Comparison of ENCODE assay signal across 13 mouse cellular contexts in genomic region chr2:166234579-166235212, GRCm38 (mm10).
A peak's percentile ranks its signal among the peaks of the same experiment; 100 is the strongest.
DNase-seq lines count a peak whose midpoint lies in the region; ATAC-seq and TF ChIP-seq lines count a peak whose summit lies in the region.
"Had no signal": no experiment of that assay in that cellular context is flagged by ENCODE, and none has a peak within 500 bp of the region (broad histone marks: within the 10 kb centered on the region; RNA-seq: fewer than 3 reads in every experiment).

No protein-coding gene starts in this region.

- no peak for ATAC-seq in liver, embryonic 12.5 days
- ATAC-seq in midbrain, embryonic 15.5 days (replicated peaks), result no peak

- H3K27me3 ChIP-seq in liver, adult 2 months (ENCODE audit: control insufficient read depth, insufficient read depth, low read length), result no peaks in the 10 kb centered on the region
- H3K27me3 ChIP-seq in liver, embryonic 12.5 days (replicated peaks), result no peaks in the 10 kb centered on the region
- no peaks in the 10 kb centered on the region for H3K27me3 ChIP-seq in myocyte (ENCODE audit: control insufficient read depth, insufficient read depth, insufficient read length)
- no peaks in the 10 kb centered on the region for H3K27me3 ChIP-seq in midbrain, embryonic 15.5 days (replicated peaks)
- H3K27me3 ChIP-seq: heart, embryonic 13.5 days; lung, embryonic 15.5 days had no signal

- TF ChIP-seq POLR2A in liver, adult 2 months (IDR thresholded peaks at IDR 0.05; ENCODE audit: extremely low read depth, insufficient read depth, low read length), result no peak
- no peak for TF ChIP-seq POLR2A in bone marrow, adult 2 months (IDR thresholded peaks at IDR 0.05; ENCODE audit: borderline replicate concordance, control insufficient read depth, low read depth, low read length)
- TF ChIP-seq POLR2A in myocyte (IDR thresholded peaks at IDR 0.05; ENCODE audit: insufficient read length, low read depth), result no peak

- intact Hi-C loops in gastrocnemius, postnatal 36 days (cut with DNase I), result no loop called here

- 54% methylated on average over 7 of the region's 7 CpGs for WGBS in liver, adult 2 months
- WGBS in liver, embryonic 12.5 days (ENCODE audit: insufficient replicate concordance), result 40% methylated on average over 7 of the region's 7 CpGs
- WGBS in bone marrow, adult 2 months, result 28% methylated on average over 7 of the region's 7 CpGs
- WGBS in midbrain, embryonic 15.5 days, result 83% methylated on average over 7 of the region's 7 CpGs

- H3ac ChIP-seq in myocyte (ENCODE audit: control insufficient read depth, insufficient read length), result no peak overlapping the region

- H3K9me3 ChIP-seq in liver, embryonic 12.5 days (replicated peaks), result no peaks in the 10 kb centered on the region
- no peaks in the 10 kb centered on the region for H3K9me3 ChIP-seq in midbrain, embryonic 15.5 days
- H3K9me3 ChIP-seq: heart, embryonic 13.5 days; lung, embryonic 15.5 days; neural tube, embryonic 13.5 days had no signal

- no peak overlapping the region for H3K4me3 ChIP-seq in liver, adult 2 months (ENCODE audit: insufficient read depth, low read depth, low read length)
- H3K4me3 ChIP-seq in liver, embryonic 12.5 days, result no peak overlapping the region
- H3K4me3 ChIP-seq in bone marrow, adult 2 months (replicated peaks; ENCODE audit: control insufficient read depth, low read depth, low read length), result no peak overlapping the region
- H3K4me3 ChIP-seq in myocyte, result no peak overlapping the region
- no peak overlapping the region for H3K4me3 ChIP-seq in midbrain, embryonic 15.5 days
- H3K4me3 ChIP-seq: forebrain, embryonic 10.5 days; heart, embryonic 13.5 days; lung, embryonic 15.5 days; neural tube, embryonic 13.5 days had no signal

- TF ChIP-seq CTCF in liver, adult 2 months (IDR thresholded peaks at IDR 0.05; ENCODE audit: low read depth, low read length), result no peak
- no peak for TF ChIP-seq CTCF in bone marrow, adult 2 months (IDR thresholded peaks at IDR 0.05; ENCODE audit: control insufficient read depth, insufficient read depth, low read length)

- no peak overlapping the region for H3K4me2 ChIP-seq in liver, embryonic 12.5 days
- peak overlapping the region; percentile 34 for H3K4me2 ChIP-seq in myocyte (ENCODE audit: low read depth)
- H3K4me2 ChIP-seq in midbrain, embryonic 15.5 days, result no peak overlapping the region
- H3K4me2 ChIP-seq: heart, embryonic 13.5 days; lung, embryonic 15.5 days; neural tube, embryonic 13.5 days had no signal

- H3K27ac ChIP-seq in liver, adult 2 months (replicated peaks; ENCODE audit: insufficient read depth, low read depth, low read length), result no peak overlapping the region
- no peak overlapping the region for H3K27ac ChIP-seq in liver, embryonic 12.5 days
- H3K27ac ChIP-seq in bone marrow, adult 2 months (ENCODE audit: control insufficient read depth, insufficient read depth, low read depth, low read length, poor library complexity), result peak overlapping the region; percentile 49; the same call in 1 of the 2 replicates
- no peak overlapping the region for H3K27ac ChIP-seq in midbrain, embryonic 15.5 days
- H3K27ac ChIP-seq: forebrain, embryonic 10.5 days; heart, embryonic 13.5 days; lung, embryonic 15.5 days; neural tube, embryonic 13.5 days had no signal

- H3K4me1 ChIP-seq in liver, adult 2 months (ENCODE audit: control insufficient read depth, insufficient read depth, low read length), result no peaks in the 10 kb centered on the region; the same call in 1 of the 2 replicates
- 0 out of 2 replicates have a peak, but pooled peaks cover 11% of the 10 kb centered on the region for H3K4me1 ChIP-seq in liver, embryonic 12.5 days
- peaks cover 10% of the 10 kb centered on the region for H3K4me1 ChIP-seq in bone marrow, adult 2 months (ENCODE audit: control insufficient read depth, insufficient read depth, low read length)
- no peaks in the 10 kb centered on the region for H3K4me1 ChIP-seq in midbrain, embryonic 15.5 days

- DNase-seq in liver, adult 2 months (ENCODE audit: extremely low read depth, low read depth, low spot score), result peak; percentile 67
- DNase-seq in lung, adult 18-20 months, result peak; percentile 55 to 60
- no peak for DNase-seq in right cerebral cortex, adult 18-20 months
- no peak for DNase-seq in gastrocnemius, postnatal 36 days
- DNase-seq: kidney, adult 18-20 months had no signal

- no peak overlapping the region for H3K9ac ChIP-seq in liver, adult 2 months (ENCODE audit: low read depth, low read length)
- H3K9ac ChIP-seq in liver, embryonic 12.5 days, result no peak overlapping the region
- H3K9ac ChIP-seq in midbrain, embryonic 15.5 days, result no peak overlapping the region
- H3K9ac ChIP-seq: heart, embryonic 13.5 days; lung, embryonic 15.5 days; neural tube, embryonic 13.5 days had no signal

- H3K36me3 ChIP-seq in liver, adult 2 months (ENCODE audit: control insufficient read depth, insufficient read depth, low read length), result no peaks in the 10 kb centered on the region
- H3K36me3 ChIP-seq in liver, embryonic 12.5 days, result no peaks in the 10 kb centered on the region
- H3K36me3 ChIP-seq in myocyte (ENCODE audit: control insufficient read depth, insufficient read depth), result no peaks in the 10 kb centered on the region
- no peaks in the 10 kb centered on the region for H3K36me3 ChIP-seq in midbrain, embryonic 15.5 days (replicated peaks)
- H3K36me3 ChIP-seq: forebrain, embryonic 10.5 days; heart, embryonic 13.5 days; lung, embryonic 15.5 days; neural tube, embryonic 13.5 days had no signal

- H3K79me2 ChIP-seq in liver, adult 2 months (ENCODE audit: control insufficient read depth, insufficient read depth, low read length), result no peaks in the 10 kb centered on the region
- H3K79me2 ChIP-seq in myocyte (ENCODE audit: control insufficient read depth, insufficient read depth), result no peaks in the 10 kb centered on the region

TF ChIP-seq in myocyte, 11 proteins besides CTCF, POLR2A, EP300 and RAD21:
- no peak for TF ChIP-seq REST (IDR thresholded peaks at IDR 0.05; ENCODE audit: insufficient read depth, insufficient read length)
- no peak for TF ChIP-seq MYOD1 (IDR thresholded peaks at IDR 0.05; ENCODE audit: control insufficient read depth in 1 of 3, insufficient read length in 2 of 3, low read depth in 2 of 3)
- TF ChIP-seq MYOG (IDR thresholded peaks at IDR 0.05; ENCODE audit: control insufficient read depth in 1 of 3, insufficient read depth in 1 of 3, insufficient read length in 2 of 3, low read depth in 2 of 3), result no peak
- TF ChIP-seq TCF3 (IDR thresholded peaks at IDR 0.05; ENCODE audit: insufficient read length, low read depth), result peak; percentile 34
- TF ChIP-seq TCF12 (IDR thresholded peaks at IDR 0.05; ENCODE audit: insufficient read depth, poor library complexity, severe bottlenecking), result no peak
- no peak for TF ChIP-seq MAX (IDR thresholded peaks at IDR 0.05; ENCODE audit: low read depth)
- no peak for TF ChIP-seq USF1 (IDR thresholded peaks at IDR 0.05; ENCODE audit: low read depth)
- no peak for TF ChIP-seq E2F4 (IDR thresholded peaks at IDR 0.05; ENCODE audit: insufficient read depth)
- TF ChIP-seq CEBPB (IDR thresholded peaks at IDR 0.05; ENCODE audit: insufficient read depth, poor library complexity, severe bottlenecking), result peak; percentile 95
- TF ChIP-seq POLR2AphosphoS2 (IDR thresholded peaks at IDR 0.05; ENCODE audit: insufficient read length, low read depth), result no peak
- no peak for TF ChIP-seq SRF (IDR thresholded peaks at IDR 0.05; ENCODE audit: control insufficient read depth, insufficient read length, low read depth)

Comparison
In these comparisons a context has a peak if more than half of its experiments do, and no peak if none do; other contexts are left out.
1. DNase-seq: peak in liver, adult 2 months (single experiment) and lung, adult 18-20 months (2 of 2); none in right cerebral cortex, adult 18-20 months (single experiment) and gastrocnemius, postnatal 36 days (0 of 2).